Mouse (Mus musculus) kidney, adult 8-10 months (tissue): Measurements from ENCODE around the gene 1700010I14Rik.

Experiments
- DNase-seq, 2 experiments: peaks; one replicate each; pipeline ENCODE4 v3.0.0; 2022

The 1700010I14Rik gene

GRCm38 (mm10) chr17:9031241-9032141 is 43.4 kb downstream of the 1700010I14Rik start:
- DNase-seq, result peak; percentile 27 to 63

GRCm38 (mm10) chr17:9032362-9033044 is 44.4 kb downstream of the 1700010I14Rik start:
- DNase-seq, result no peak

- DNase-seq, result no peak
Observed at GRCm38 (mm10) chr17:9033511-9033910, 45.4 kb downstream of the 1700010I14Rik start.

GRCm38 (mm10) chr17:9035561-9036348 is 47.6 kb downstream of the 1700010I14Rik start:
- DNase-seq, result no peak

- DNase-seq, result peak in 1 of 2 experiments; percentile 26
Observed at GRCm38 (mm10) chr17:9042723-9043122, 54.6 kb downstream of the 1700010I14Rik start.

GRCm38 (mm10) chr17:9052441-9052980 is 64.4 kb downstream of the 1700010I14Rik start:
- DNase-seq, result no peak

- no peak for DNase-seq
Observed at GRCm38 (mm10) chr17:9059360-9059932, 71.3 kb downstream of the 1700010I14Rik start.
